Mouse (Mus musculus): Measurements from ENCODE around the gene Gpr82.

DNA sequence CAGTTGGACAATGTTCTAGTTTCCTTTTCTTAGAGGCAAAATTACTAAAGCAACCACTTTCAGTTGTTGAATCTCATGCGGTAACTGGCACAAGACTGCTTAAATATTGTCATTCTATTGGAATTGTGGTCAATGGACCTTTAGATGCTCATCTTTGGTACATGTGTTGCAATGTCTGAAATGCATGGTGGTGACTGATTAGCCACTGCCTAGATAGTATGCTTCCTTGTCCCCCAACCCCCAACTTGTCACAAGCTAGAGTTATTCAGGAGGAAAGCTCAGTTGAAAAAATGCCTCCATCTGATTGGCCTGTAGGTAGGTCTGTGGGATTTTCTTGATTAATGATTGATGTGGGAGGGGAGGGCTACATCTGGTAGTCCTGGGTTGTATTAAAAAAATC, 43.9 kb upstream of the Gpr82 start:
- no peak for TF ChIP-seq POLR2A (IDR thresholded peaks at IDR 0.05; ENCODE audit: low read depth, low read length)
- no peak for TF ChIP-seq CTCF (IDR thresholded peaks at IDR 0.05; ENCODE audit: extremely low read depth, insufficient read length, insufficient replicate concordance, low read depth, low read length)
